Mouse (Mus musculus) Muller cell, postnatal 12 days (primary cell): Measurements from ENCODE around the gene Samd4b.

Experiments used
- DNase-seq: peaks from one replicate; pipeline ENCODE4 v3.0.0-alpha.2; 2015; ENCODE audit errors: inconsistent ontology term

Gene Samd4b

DNA sequence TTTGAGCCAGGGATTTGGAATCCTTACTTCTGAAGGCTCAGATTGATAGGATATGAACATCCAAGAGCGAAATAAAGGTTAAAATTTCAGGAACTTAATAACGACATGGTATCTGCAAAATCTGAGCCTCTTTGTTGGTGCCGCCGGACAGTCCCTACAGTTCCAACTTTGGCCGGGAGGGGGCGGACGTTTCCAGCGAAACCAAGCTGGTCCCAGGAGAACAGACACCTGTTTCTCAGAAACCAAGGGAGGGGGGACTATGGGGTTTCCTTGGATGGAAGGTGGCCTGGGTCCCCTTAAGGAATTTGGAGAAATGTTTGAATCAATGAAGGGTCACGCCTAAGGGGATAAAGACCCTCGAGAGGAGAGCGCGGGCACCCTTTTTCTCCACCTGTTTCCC, 151.5 kb downstream of the Samd4b start:
- DNase-seq, result peak; percentile 62

DNA sequence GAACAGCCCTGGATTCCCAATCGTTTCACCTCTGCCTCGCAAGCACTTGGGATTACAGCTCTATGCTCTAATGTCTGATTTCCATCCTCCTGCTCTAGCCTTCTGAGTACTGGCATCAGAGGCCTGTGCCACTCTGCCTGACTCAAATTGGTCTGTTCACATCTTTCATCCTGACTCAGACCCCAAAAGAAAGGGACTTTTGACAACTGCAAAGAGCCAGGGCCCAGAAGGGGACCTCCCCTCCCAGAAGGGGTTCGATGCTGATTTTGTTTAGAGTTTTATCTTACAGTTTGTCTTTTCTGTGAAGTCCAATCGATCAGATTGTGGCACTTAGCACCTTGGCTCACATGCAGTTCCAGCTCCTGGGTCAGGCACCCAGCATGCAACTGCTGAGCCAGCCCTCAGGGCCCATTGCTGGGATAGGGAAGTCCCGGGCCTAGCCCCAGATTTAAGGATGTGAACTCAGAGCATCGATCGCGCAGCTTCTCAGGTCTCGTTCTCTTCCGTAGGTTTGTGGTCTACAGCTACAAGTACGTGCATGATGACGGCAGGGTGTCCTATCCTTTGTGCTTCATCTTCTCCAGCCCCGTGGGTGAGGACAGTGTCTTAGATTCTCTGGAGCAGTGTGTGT, 153.5 kb downstream of the Samd4b start:
- no peak for DNase-seq

DNA sequence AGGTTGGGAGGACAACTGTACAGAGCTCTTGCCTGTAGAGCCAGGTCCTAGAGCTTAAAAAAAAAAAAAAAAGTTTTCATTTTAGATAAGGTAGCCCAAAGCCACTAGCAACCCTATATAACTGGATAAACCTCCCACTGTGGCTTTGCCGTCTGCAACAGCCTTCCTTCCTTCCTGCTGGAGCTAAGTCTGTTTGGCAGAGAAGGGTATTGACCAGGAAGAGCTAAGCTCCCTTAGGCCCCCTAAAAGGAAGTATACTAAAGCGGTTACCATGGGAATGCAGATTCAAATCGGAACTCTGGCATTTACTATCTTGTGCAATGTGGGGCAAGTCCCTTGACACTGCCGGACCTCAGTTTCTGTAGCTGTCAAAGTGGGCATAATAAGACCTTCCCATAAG, 155.3 kb downstream of the Samd4b start:
- DNase-seq, result no peak

DNA sequence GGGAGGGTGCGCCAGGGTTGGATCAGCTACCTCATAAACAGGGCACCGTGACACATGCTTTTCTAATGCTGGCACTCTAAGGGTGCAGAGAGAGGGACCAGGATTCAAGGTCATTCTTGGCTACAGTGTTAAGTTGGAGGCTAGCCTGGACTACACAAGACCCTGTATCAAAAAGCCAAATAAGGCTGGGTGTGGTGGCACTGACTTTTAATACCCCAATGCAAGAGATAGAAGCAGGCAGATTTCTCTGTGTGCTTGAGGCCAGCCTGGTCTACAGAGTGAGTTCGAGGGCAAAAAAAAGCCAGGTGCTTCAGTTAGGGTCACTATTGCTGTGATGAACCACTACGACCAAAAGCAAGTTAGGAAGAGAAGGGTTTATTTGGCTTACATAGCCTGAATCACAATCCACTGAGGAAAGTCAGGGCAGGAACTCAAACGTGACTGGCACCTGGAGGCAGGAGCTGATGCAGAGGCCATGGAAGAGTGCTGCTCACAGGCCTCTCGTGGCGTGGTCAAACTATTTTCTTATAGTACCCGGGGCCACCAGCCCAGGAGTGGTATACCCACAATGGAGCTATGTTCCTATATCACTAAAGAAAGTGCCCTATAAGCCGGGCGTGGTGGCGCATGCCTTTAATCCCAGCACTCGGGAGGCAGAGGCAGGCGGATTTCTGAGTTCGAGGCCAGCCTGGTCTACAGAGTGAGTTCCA, 156.0 kb downstream of the Samd4b start:
- no peak for DNase-seq

DNA sequence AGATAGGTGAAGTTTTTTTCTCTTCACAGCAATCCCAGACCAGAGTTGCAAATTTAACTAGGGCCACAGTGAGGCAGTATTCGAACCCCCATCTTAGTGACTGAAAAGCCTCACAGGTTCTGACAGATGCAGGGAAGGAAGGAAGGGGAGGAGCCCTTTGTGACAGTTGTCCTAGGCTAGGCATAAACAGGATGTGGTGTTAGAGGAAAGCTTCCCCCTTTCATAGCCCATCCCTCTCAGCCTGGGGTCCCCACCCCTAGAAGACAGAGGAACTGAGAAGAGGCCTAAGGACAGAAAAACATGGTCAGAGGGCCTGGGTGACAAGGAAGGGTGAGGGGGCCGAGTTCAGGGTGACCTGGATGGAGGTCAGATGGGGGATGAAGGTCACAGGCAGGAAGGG, 157.2 kb downstream of the Samd4b start:
- DNase-seq, result no peak

DNA sequence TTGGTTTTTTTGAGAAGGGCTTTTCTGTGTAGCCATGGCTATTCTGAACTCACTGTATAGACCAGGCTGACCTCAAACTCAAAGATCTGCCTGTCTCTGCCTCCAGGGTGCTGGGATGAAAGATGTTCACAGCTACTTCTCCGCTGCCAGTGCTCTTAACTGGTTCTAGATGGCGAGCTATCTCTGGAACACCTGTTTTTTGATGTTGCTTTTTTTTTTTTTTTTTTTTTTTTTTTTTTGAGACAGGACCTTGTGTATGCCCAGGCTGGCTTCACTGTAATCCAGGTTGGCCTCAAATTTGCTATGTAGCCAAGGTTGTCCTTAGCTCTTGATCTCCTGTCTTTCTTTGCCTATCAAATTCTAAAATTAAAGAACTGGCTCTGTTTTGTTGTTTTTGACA, 159.2 kb downstream of the Samd4b start:
- DNase-seq, result no peak

DNA sequence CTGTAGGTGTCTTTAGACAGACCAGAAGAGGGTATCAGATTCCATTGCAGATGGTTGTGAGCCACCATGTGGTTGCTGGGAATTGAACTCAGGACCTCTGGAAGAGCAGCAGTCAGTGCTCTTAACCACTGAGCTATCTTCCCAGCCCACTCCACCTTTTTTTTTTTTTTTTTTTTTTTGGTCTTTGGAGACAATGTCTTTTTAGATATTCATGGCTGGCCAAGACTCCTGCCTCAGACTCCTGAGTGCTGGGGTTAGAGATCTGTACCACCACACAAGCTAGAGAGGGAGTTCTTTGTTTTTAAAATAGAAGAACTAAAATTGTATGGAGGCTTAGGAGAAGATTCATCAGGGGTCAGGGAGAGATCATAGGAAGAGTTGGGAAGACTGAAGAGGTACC, 160.0 kb downstream of the Samd4b start:
- no peak for DNase-seq

DNA sequence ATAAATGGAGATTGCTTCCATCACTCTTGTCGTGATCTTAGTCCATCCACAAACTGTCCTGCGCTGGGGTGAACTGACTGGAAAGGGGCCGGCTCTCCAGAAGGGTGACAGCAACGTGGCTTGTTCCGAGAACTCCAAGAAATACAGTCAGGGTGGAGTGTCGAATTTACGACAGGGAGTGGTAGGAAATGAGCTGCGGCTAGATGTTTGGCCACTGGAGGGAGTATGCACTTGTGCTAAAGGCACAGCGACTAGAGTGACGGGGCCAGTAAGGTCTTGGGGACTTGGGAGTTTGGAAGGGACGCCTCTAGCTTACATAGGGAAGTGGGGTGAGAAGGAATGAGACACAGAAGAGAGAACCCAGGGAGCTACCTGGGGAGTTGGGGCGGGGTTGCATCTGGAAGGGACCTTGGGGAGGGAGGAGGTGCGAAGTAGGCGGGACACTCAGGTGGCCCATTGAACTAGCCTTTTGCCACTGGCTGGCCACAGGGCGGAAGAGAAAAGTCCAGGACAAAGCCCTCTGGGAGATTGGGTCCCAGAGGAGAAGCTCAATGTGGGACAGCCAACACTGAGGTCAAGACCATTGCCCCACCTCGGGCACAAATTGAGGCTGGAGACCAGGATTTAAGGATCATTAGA, 160.9 kb downstream of the Samd4b start, which contains the start of gene Gmfg:
TSS of gene Gmfg (plus strand) at position 516 of the 639 bp plus-strand sequence.
- no peak for DNase-seq

DNA sequence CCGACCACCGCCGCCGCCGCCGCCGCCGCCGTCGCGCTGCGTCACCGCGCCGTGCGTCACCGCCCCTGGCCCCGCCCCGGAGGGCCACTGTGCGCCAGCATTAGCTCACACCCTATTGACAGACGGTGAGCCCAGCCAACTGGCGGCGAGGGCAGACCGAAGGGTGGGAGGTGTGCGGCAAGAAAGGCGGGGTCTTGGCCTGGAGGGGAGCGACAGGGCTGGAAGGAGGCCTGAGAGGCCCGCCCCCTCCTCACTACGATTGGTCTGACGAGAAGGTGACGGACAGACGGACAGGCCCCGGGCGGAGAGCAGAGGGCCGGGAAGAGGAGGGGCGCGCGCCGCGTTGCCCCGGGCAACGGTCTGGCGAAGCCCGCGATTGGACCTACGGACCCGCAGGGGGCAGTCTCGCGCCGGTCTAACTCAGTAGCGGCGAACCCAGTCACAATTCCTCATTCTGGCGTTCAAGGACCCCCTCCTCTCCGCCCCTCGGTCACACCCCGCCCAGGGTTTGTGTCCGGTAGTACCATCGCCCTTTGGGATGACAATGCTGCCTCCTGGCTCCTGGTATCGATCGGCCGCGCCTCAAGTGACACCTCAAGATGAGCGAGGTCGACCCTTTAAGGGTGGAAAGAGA, 161.6 kb downstream of the Samd4b start:
- peak; percentile 100 for DNase-seq

DNA sequence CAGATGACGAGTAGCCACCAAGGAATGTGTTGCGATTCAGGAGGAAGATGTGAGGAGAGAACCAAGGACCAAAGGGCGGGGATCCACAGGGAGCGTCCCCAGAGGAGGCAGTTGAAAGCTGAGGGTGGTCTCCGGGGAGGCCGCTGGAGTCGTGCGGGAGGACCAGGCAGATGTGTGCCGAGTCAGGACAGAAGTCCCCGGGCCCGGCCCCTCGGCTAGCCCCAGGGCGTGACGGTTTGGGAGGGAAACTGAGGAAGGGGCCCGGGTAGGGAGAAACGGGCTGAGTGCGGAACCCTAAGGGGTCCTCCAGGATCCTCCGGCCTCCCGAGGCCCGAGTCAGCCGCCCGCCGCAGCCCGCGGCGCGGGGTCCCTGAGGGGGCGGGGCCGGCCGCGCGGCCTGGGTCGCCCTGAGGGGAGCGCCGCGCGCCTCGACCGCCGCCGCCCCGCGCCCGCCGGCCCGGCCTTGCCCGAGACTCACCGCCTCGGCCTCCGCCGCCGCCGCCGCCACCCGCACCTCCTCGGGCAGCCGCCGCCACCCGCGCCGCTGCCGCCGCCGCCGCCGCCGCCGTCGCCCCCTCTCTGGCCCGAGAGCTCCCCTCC, 162.2 kb downstream of the Samd4b start:
- peak; percentile 25 for DNase-seq

DNA sequence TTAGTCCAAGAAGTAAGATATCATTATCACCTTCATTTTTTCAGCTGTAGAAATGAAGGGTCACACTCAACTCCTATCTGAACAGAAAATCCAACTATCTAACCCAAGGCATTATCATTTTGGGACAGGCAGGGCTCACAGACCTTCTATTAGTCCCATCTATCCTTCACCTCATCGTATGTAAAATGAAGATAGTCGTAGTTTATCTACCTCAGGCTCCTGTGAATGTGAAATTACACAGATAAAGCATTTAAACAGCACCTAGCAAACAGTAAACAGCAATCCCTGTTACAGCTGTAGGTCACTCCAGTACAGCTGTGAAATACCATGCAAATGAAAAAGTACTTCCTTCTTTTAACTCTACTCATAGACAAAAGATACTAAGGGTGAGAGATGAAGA, 165.7 kb downstream of the Samd4b start:
- no peak for DNase-seq

DNA sequence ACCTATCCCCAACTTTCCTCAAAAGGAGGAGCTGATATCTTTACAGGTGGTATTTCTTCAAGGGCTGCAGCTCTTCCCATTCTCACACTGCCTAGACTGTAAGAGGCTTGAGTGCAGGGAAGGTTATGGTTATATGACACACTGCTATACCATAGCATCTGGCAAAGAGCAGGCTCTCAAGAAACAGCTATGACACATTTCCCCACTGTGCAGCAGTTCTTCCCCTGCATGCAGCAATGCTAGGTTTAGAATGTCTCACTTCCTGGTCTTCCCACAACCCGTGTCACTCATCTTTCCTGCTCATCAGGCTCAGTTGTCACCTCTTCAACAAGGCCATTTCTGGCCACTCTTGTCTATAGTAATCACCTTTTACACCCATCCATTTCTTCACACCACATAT, 167.4 kb downstream of the Samd4b start:
- DNase-seq, result no peak

DNA sequence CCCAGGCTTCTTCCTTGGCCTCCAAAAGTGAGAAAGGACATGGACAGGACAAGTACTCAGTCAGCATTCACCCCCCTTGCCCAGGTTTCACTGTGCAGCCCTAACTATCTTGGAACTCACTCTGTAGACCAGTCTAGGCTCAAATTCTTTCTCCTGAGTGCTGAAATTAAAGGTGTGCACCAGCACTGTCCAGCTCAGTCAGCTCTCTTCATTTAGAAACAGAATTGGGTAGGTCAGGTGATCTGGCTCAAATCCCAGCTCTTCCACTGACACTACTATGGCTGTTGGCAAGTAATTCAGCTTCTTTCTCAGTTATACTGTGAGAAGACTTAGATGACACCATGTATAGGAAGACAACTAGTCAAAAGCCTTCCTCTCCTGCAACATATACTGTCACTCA, 170.2 kb downstream of the Samd4b start:
- DNase-seq, result no peak

DNA sequence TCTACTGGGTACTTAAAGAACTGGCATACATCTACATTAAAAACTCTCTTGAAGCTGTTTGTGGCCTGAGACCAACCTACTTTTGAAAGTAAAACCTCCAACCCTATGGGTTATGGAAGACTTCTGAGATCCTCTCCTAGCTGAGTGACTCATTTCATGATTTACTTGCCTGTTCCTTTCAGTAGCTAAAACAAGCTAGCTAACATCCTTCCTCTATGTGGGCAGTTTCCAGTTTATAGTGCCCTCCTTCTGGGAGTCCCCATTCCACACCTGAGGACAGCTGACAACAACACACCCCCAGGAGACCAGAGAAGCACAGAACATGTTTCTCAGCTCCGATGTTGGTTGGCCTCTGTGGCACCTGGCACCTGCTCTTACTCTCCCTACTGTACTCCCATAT, 174.9 kb downstream of the Samd4b start:
- no peak for DNase-seq

DNA sequence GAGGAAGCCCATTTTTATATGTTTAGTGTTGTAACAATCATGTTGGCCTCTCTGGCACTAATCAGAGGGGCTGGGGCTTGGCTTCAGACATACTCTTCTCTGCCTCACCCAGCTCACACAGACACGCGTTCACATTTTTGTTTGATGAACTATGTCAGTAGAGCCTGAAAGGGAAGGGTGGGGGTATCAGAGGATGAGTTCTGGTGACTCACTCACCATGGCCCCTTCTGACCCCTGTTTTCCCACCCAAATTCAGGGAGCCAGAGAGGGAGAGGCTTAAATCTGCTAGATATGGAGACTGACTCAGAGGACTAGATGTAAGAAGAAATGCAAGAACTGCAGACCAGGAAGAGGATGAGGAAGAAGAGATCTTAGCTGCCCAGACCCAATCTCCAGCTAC, 178.5 kb downstream of the Samd4b start:
- peak; percentile 80 for DNase-seq

DNA sequence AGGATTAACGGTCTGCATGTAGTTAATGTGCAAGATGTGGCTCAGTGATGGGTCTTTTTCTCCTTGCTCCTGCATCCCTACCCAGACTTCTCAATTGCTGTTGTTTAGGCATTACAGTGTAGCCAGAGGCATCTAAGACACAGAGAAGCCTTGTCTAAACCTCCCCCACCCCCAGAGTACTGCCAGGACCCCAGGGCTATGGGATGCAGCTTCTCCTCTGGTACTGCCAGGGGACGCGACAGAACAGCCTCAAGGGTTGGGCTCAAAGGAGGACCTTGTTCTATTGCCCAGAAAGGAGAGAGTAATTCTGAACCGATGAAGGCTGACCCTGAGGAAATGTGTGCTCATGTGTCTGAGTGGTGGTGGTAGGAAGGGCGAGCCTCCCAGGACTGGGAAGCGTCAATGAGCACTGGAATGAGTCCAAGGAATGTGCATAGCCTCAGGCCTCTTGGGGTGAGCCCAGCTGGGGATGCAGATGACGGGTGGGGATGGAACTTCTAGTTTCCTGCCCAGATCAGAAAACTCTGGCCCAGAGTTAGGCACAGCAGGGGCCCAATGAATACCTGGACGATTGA, 179.8 kb downstream of the Samd4b start:
- DNase-seq, result peak; percentile 97

DNA sequence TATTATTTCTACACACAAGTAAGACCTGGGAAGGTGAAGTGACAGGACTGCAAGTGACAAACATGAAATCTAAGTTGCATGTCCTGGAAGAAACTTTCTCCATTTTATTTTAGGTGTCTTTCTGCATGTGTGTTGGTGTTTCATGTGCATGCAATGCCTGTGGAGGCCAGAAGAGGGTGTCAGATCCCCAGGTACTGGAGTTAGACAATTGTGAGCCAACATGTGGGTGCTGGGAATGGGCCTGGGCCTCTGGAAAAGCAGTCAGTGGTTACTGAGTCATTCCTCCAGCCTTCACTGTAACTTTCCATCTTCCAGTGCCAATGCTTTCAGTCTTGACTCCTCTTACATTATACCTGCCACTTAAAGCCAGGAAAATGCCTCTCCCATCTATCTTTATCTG, 180.6 kb downstream of the Samd4b start:
- DNase-seq, result peak; percentile 22

DNA sequence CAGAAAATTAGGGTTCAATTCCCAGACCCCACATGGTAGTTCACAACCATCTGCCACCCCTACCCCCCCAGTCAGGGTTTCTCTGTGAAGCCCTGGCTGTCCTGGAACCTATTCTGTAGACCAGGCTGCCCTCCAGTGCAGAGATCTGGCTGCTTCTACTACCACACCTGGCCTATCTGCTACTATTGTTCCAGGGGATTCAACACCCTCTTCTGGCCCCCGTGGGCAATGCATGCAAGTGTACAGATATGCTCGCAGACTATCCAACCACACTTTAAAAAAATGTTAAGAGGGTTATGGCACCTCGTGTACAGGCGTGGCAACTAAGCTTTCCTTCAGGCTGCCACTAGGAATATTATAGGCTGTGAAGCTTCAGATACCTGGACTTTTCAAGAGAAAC, 185.1 kb downstream of the Samd4b start:
- DNase-seq, result no peak

DNA sequence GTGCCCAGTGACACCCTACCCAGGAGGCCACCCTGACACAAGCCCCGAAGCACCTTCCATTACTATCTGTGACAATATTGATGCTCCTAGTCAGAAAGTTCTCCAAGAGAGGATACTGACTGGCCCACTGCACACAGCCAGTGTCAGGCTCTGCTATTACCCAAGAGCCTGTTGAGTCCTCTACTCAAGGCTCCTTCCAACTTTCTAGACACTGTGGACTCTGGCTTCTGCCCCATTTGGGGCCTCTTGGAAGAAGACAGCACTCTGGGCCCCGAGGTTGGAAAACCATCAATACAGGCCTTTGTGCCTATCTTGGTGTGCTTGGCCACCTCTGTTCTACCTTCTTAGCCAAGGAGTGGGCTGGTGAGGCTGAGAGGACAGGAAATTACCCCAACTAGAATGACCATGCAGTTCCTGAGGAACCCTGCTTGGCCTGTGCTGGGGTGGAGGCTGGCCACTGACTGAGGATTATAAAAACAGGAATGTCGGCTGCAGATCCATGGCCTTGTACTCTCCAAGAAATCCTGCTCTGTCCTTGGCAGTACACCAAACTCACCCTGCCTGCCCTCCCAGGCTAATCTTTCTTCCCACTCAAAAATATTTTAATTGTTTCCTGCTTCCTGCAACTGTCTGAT, 187.0 kb downstream of the Samd4b start:
- peak; percentile 75 for DNase-seq

DNA sequence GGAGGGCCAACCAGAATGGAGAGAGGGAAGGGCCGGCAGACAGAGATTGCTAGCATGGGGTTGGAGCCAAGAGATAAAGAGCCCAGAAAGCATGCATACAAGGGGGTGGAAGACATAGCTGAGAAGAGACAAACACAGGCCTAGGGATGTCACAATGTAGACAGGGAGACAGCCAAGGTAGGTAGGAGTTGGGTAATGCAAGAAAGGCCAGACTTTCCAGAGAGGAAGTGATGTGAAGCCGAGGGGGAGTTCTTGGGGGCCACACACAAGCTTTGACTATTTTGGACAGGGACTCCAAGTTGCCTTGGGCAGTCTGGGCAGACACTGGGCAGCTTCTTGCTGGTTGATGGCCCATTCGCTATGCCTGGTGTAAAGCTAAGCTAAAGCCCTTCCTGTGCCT, 196.0 kb downstream of the Samd4b start:
- DNase-seq, result no peak

DNA sequence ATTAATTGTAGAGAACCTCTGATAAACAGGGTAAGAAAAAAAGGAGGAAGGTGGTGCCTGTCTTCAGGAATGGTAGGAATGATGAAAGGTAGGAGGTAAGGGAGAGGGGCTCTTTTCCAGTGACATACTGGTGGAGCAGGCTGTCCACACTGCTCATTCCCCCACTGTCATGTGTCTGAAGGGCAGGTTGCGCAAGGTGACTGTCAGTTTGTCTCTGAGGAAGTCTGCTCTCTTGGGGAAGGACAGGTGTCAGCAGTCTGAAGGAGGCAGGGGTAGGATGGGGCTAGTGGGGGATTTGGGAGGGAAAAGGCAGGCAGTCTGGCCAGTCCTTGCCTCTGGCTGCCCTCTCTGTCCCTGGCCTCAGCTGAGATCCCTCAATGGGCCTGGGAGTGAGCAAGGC, 196.9 kb downstream of the Samd4b start:
- DNase-seq, result no peak
